Mouse (Mus musculus) forebrain, postnatal 0 days (tissue): ENCODE results near the gene Bdkrb2. TPM values are rescaled to one million over a fixed set of nuclear protein-coding genes. Genes with fewer than 3 reads are reported as not detected.

Source experiments
- ATAC-seq: fragments of 200-750 bp; cut with Nextera tagmentation; 2 replicates; pipeline ENCODE4 v1.8.0; 2017; ENCODE audit warnings: mild to moderate bottlenecking, moderate library complexity
- DNase-seq: peaks from one replicate; pipeline ENCODE4 v3.0.0-alpha.2; 2015
- H3K27ac ChIP-seq: fragments of 300-500 bp; sonication (generic); 2 replicates; pipeline ENCODE4 v1.5.1; 2014; ENCODE audit warnings: low read depth, mild to moderate bottlenecking, antibody characterized with exemption, low read length, moderate library complexity, mixed read lengths
- H3K27me3 ChIP-seq: fragments of 300-500 bp; sonication (generic); 2 replicates; pipeline ENCODE4 v1.6.1; 2014; ENCODE audit warnings: mild to moderate bottlenecking, low read length, mixed read lengths; ENCODE audit not compliant: insufficient read depth
- H3K36me3 ChIP-seq: fragments of 300-500 bp; sonication (generic); 2 replicates; pipeline ENCODE4 v1.6.1; 2014; ENCODE audit warnings: mild to moderate bottlenecking, moderate library complexity; ENCODE audit not compliant: insufficient read depth
- H3K4me1 ChIP-seq: fragments of 300-500 bp; sonication (generic); 2 replicates; pipeline ENCODE4 v1.6.1; 2014; ENCODE audit warnings: antibody characterized with exemption; ENCODE audit not compliant: insufficient read depth
- H3K4me2 ChIP-seq: fragments of 300-500 bp; sonication (generic); 2 replicates; pipeline ENCODE4 v1.6.1; 2014; ENCODE audit warnings: low read depth, mild to moderate bottlenecking, moderate library complexity
- H3K4me3 ChIP-seq: fragments of 300-500 bp; sonication (generic); 2 replicates; pipeline ENCODE4 v1.5.1; 2014; ENCODE audit warnings: low read depth, low read length, mixed read lengths
- H3K9ac ChIP-seq: fragments of 300-500 bp; sonication (generic); 2 replicates; pipeline ENCODE4 v1.6.1; 2014; ENCODE audit warnings: mild to moderate bottlenecking
- H3K9me3 ChIP-seq: fragments of 300-500 bp; sonication (generic); 2 replicates; pipeline ENCODE4 v1.6.1; 2016; ENCODE audit warnings: low read length
- CTCF ChIP-seq: sonication (generic); IDR thresholded peaks from 2 replicates; pipeline ENCODE4 v1.5.1; 2016; ENCODE audit warnings: antibody characterized with exemption, control low read depth, low read depth
- WGBS: fragments of 180-500 bp; shearing (Covaris S2); extraction: QIAGEN DNeasy Blood & Tissue Kit; methylation state at CpG from one replicate; pipeline ENCODE4 v1.1.7; 2014; 5-methylcytosine and 5-hydroxymethylcytosine counted together
- polyA plus RNA-seq: library from polyadenylated mRNA; unstranded; fragments of >200 nt; fragmentation: Nextera tagmentation; extraction: Ambion mirVana; gene quantifications from 2 replicates; pipeline ENCODE4 v1.2.1, GENCODE M21; 2015
- total RNA-seq: library from RNA; depleted of rRNA; stranded (reverse); fragments of >200 nt; gene quantifications from 2 replicates; pipeline ENCODE4 v1.2.3, GENCODE M21; 2014

The Bdkrb2 gene
- total and polyA plus RNA-seq, 2 experiments from 2014 or later: 0.53 to 1.7 TPM

DNA sequence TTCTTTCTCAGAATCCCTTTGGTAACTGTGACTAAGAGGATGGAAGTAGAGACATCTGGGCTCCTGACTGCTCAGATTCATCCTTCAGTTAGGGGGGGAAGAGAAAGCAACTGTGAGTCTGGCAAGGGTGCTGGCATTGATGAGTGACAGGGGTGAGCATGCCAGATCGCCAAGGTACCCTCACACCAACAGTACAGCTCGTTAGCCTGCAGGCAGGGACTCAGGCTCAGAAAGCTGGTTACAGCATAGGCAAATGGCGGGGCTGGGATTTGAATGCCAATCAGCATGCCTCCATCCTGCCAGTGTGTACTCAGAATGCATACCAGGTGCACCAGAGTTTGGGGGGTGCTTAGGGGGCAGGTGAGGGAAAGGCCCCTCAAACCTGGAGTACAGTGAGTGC, 8.8 kb downstream of the Bdkrb2 start:
- WGBS: 32% methylated on average over 3 of the region's 3 CpGs
- no peak overlapping the region for H3K4me2 ChIP-seq
- no peak overlapping the region for H3K4me3 ChIP-seq
- no peak overlapping the region for H3K27ac ChIP-seq
- H3K9me3 ChIP-seq: 0 out of 2 replicates have a peak, but pooled peaks cover 1% of the 10 kb centered on the region
- H3K9ac ChIP-seq: no peak overlapping the region
- DNase-seq (peak; percentile 15), ATAC-seq (peak; percentile 29; the same call in 1 of the 2 replicates)
- no peaks in the 10 kb centered on the region for H3K27me3 ChIP-seq
- H3K36me3 ChIP-seq: no peaks in the 10 kb centered on the region
- no peak for TF ChIP-seq CTCF
- H3K4me1 ChIP-seq: no peaks in the 10 kb centered on the region

DNA sequence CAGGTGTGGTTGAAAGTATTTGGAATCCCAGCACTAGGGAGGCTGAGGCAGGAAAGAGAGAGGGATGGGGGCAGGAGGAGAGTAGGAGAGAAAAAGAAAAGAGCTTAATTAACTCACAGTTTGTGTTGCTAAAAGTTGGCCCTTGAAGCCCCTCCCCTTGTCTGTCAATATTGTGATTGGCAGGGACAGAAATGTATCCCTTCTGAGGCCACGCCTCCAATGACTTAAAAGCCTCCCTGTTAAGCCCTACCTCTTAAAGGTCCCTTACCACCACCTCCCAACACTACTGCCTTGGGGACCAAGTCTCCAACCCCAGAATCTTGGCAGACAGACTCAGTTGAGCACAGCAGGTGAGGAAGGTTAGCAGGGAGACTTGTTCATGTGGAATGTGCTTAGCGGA, 9.6 kb downstream of the Bdkrb2 start:
- Histone ChIP-seq H3K4me1 (no peaks in the 10 kb centered on the region), H3K27ac (no peak overlapping the region), H3K27me3 (no peaks in the 10 kb centered on the region), H3K4me3 (no peak overlapping the region), H3K4me2 (no peak overlapping the region), H3K9me3 (no peaks in the 10 kb centered on the region), H3K9ac (no peak overlapping the region), H3K36me3 (no peaks in the 10 kb centered on the region)
- no peak for ATAC-seq
- WGBS: 80% methylated on average over 2 of the region's 2 CpGs
- no peak for DNase-seq
- TF ChIP-seq CTCF: no peak

DNA sequence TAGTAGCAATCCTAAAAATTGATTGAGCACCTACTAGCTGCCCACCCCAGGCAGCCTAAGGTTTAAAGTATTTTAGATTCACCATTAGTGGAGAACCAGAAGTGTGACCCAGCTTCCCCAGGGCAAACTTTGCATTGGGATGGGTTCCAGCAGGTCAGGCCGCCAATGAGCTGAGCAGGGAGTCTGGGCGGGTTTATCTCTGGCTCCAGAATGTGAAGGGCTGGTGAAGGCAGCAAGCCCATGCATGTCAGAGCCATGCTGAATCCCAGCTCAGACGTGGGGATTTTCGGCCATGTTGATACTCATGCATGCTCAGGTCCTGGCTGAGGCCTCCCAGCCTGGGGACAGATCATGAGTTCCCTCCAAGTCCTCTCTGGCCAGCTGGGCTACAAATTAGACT, 11.3 kb downstream of the Bdkrb2 start:
- no peaks in the 10 kb centered on the region for H3K4me1 ChIP-seq
- no peaks in the 10 kb centered on the region for H3K9me3 ChIP-seq
- no peak for DNase-seq
- H3K36me3 ChIP-seq: no peaks in the 10 kb centered on the region
- no peak overlapping the region for H3K4me3 ChIP-seq
- ATAC-seq: no peak
- H3K27ac ChIP-seq: no peak overlapping the region
- TF ChIP-seq CTCF: no peak
- H3K4me2 ChIP-seq: no peak overlapping the region
- no peaks in the 10 kb centered on the region for H3K27me3 ChIP-seq
- H3K9ac ChIP-seq: no peak overlapping the region
- 83% methylated on average over 4 of the region's 4 CpGs for WGBS

DNA sequence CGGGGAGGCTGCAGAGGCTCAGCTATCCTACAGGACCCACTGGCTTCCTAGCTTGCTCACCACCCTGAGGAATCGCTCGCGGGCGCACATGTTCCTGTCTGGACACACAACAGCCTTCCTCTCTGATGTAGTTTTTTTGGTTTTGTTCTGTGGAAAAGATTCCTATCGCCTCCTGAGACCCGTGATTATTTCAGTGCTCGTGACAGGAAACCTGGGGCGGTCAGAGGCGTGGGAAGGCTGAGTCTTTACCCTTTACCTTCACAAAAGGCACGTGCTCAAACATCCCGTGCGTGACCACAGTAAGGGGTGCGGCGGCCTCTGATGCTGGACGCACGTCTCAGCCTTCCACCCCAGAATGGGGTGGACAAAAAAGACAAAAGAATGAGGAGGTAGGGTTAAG, 17.5 kb downstream of the Bdkrb2 start:
- WGBS: 83% methylated on average over 17 of the region's 17 CpGs
- Histone ChIP-seq H3K4me1 (no peaks in the 10 kb centered on the region), H3K4me2 (no peak overlapping the region), H3K9ac (no peak overlapping the region), H3K27ac (no peak overlapping the region), H3K36me3 (no peaks in the 10 kb centered on the region), H3K27me3 (no peaks in the 10 kb centered on the region), H3K9me3 (no peaks in the 10 kb centered on the region), H3K4me3 (no peak overlapping the region)
- TF ChIP-seq CTCF: no peak
- DNase-seq (no peak), ATAC-seq (no peak)

DNA sequence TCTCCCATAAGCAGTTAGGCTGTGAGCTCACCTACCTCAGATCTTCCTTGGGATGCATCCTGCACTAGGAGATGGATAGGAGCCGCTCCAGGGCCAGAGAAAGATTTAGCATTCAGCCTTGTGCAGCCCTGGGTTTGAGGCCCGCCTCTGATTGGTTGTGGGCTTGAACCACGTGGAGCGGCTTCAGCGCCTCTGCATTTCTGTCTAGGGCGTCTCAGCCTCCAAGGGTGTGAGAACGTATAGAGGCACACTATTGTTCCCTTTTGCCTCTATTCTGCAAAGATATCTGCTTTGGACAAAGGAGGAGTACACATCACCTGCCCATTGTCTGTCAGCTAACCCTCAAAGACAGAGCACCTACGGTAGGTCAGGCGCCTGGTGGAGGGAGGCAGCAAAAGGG, 19.5 kb downstream of the Bdkrb2 start:
- WGBS: 58% methylated on average over 9 of the region's 9 CpGs
- Histone ChIP-seq H3K27ac (no peak overlapping the region), H3K4me1 (no peaks in the 10 kb centered on the region), H3K9ac (no peak overlapping the region), H3K4me3 (no peak overlapping the region), H3K27me3 (no peaks in the 10 kb centered on the region), H3K9me3 (no peaks in the 10 kb centered on the region), H3K4me2 (no peak overlapping the region), H3K36me3 (no peaks in the 10 kb centered on the region)
- no peak for DNase-seq
- no peak for ATAC-seq
- no peak for TF ChIP-seq CTCF

DNA sequence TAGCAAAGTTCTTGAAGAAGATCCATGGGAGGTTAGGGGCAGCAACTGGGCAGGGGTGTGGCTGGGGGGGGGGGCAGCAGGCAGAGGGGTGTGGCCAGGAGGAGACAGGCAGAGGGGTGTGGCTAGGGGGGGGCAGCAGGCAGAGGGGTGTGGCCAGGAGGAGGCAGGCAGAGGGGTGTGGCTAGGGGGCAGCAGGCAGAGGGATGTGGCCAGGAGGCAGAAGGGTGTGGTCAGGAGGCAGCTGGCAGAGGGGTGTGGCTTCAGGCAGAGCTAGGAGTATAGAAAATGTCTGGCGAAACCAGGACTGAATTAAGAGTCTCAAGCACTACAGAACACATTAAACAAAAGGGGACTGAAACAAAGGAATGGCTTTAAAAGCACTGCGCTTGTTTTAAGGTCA, 20.5 kb downstream of the Bdkrb2 start:
- 14% methylated on average over 2 of the region's 2 CpGs for WGBS
- H3K27me3 ChIP-seq: no peaks in the 10 kb centered on the region
- no peaks in the 10 kb centered on the region for H3K36me3 ChIP-seq
- H3K4me3 ChIP-seq: no peak overlapping the region
- no peak overlapping the region for H3K4me2 ChIP-seq
- no peak for TF ChIP-seq CTCF
- no peak overlapping the region for H3K27ac ChIP-seq
- no peak for DNase-seq
- ATAC-seq: no peak
- no peaks in the 10 kb centered on the region for H3K9me3 ChIP-seq
- no peaks in the 10 kb centered on the region for H3K4me1 ChIP-seq
- no peak overlapping the region for H3K9ac ChIP-seq

DNA sequence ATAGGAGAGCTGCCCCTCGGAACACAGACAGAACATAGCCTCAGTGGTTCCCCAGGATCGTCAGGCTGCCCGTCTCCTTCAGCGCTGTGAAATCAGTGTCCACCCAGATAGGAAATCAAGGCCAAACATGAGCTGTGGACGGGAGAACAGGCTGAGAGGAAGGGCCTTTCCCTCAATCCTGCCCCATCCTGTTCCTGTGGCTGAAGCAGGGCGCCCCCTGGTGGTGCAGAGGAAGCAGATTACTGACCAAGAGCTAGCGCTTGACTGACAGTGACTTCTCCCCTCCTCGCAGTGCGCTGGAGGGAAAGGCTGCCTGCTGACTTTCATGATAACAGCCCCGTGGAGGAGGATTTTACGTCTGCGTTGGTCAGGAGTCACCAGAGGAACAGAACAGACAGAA, 21.8 kb downstream of the Bdkrb2 start:
- H3K4me3 ChIP-seq: no peak overlapping the region
- H3K36me3 ChIP-seq: no peaks in the 10 kb centered on the region
- no peaks in the 10 kb centered on the region for H3K4me1 ChIP-seq
- no peaks in the 10 kb centered on the region for H3K9me3 ChIP-seq
- 26% methylated on average over 12 of the region's 12 CpGs for WGBS
- ATAC-seq (peak; percentile 69), DNase-seq (peak; percentile 74)
- H3K27me3 ChIP-seq: no peaks in the 10 kb centered on the region
- no peak overlapping the region for H3K9ac ChIP-seq
- no peak overlapping the region for H3K4me2 ChIP-seq
- peak; percentile 91 for TF ChIP-seq CTCF
- H3K27ac ChIP-seq: no peak overlapping the region

DNA sequence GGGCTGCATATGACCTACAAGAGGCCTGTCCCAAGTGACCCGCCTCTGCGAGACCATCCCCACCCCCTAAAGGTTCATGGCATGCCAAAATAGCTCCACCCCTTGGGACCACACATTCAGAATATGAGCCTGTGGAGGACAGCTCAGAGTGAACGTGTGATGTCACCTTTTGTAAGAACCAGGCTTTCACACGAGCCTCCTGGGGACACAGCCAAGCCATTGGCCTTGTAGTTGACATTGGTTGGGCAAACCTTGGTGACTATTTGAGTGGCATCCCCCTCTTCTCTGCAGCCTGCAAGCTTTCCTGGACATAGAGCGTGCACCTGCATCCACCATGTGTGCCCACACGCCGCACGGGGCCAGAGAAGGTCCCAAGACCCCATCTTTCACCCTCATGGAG, 24.5 kb downstream of the Bdkrb2 start:
- DNase-seq (no peak), ATAC-seq (no peak)
- no peak for TF ChIP-seq CTCF
- WGBS: 77% methylated on average over 8 of the region's 8 CpGs
- no peak overlapping the region for H3K27ac ChIP-seq
- no peaks in the 10 kb centered on the region for H3K36me3 ChIP-seq
- no peak overlapping the region for H3K9ac ChIP-seq
- no peaks in the 10 kb centered on the region for H3K9me3 ChIP-seq
- H3K4me2 ChIP-seq: no peak overlapping the region
- no peaks in the 10 kb centered on the region for H3K27me3 ChIP-seq
- H3K4me3 ChIP-seq: no peak overlapping the region
- no peaks in the 10 kb centered on the region for H3K4me1 ChIP-seq
